Mouse (Mus musculus): Measurements from ENCODE around the gene Pygm. TPM values are rescaled to one million over a fixed set of nuclear protein-coding genes. Genes with fewer than 3 reads are reported as not detected.

Gene Pygm
- 2.1 and 2.9 TPM in 2 replicates for polyA plus RNA-seq (2012; rRNA removed)

DNA sequence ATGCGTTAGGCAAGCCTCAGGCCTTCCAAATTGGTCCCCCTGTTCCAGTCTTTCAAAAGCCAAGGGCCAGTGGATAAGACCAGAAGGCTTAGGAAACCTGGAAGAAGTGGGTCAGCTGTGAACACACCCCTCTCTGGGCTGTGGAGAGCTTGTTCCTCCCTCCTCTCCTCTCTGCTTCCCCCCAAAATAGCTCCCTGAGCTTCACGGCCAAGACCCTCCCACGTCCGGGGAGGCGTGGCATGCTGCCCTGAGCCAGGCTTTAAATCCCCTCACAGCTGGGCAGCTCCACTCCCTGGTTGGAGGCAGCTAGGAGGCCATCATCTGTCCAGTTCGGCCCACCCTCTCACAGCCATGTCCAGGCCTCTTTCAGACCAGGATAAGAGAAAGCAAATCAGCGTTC lies at the start of gene Pygm:
Gene Pygm, plus strand, starts transcription at position 272 of the 400 bp plus-strand sequence.
- TF ChIP-seq POLR2A (IDR thresholded peaks at IDR 0.05; ENCODE audit: borderline replicate concordance, extremely low read depth, insufficient read depth, insufficient read length, poor library complexity, severe bottlenecking) (no peak), CTCF (IDR thresholded peaks at IDR 0.05; ENCODE audit: borderline replicate concordance, extremely low read depth, insufficient read depth, insufficient read length) (no peak)
- peak; percentile 31 for DNase-seq (ENCODE audit: low read depth)

DNA sequence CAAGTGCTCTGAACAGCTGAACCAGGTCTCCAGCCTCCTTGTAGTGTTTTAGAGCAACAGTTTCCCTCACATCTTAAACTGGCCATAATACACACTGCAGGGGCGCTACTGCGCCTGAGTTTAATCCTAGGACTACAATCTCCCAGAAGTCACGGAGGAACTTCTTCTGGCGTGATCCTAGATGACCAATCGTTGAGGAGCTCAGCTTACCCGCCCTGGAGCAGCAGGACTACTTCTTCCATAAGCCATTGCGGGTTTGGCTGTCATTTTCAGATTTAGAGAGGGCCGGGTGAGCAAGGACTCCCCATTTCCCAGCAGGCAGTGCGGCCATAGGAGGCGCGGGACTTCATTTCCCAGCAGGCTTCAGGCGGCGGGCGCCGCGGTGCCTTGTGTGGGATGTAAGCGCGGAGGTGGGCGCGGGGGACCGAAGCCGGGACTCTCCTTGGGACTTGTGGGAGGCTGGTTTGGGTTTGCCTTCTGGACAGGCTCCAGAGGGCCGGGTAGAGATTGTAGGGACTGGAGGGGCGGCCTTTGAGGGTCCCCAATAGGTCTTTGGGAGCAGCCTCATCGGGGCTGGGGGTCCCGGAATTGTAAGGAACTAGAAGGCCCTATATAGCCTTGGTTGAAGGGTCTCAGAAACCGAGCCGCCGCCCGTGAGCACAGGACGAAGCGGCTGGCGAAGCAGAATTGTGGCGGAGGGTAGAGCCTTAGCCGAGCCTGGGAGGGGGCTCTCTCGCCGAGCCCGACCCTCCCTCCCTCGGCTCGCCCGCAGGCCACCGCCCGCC lies 49.3 kb upstream of the Pygm start, which contains the start of gene Men1:
Gene Men1, plus strand, starts transcription at position 307 of the 785 bp plus-strand sequence.
- peak; percentile 100 for DNase-seq (ENCODE audit: low read depth)
- TF ChIP-seq CTCF (IDR thresholded peaks at IDR 0.05; ENCODE audit: borderline replicate concordance, extremely low read depth, insufficient read depth, insufficient read length), result peak; percentile 37; the same call in 1 of the 2 replicates
- peak; percentile 68; the same call in 1 of the 2 replicates for TF ChIP-seq POLR2A (IDR thresholded peaks at IDR 0.05; ENCODE audit: borderline replicate concordance, extremely low read depth, insufficient read depth, insufficient read length, poor library complexity, severe bottlenecking)

- peak; percentile 13 for DNase-seq (ENCODE audit: low read depth)
- TF ChIP-seq CTCF (IDR thresholded peaks at IDR 0.05; ENCODE audit: borderline replicate concordance, extremely low read depth, insufficient read depth, insufficient read length), result no peak
- no peak for TF ChIP-seq POLR2A (IDR thresholded peaks at IDR 0.05; ENCODE audit: borderline replicate concordance, extremely low read depth, insufficient read depth, insufficient read length, poor library complexity, severe bottlenecking)
Measured at GRCm38 (mm10) chr19:6335458-6335827, 48.8 kb upstream of the Pygm start.

DNA sequence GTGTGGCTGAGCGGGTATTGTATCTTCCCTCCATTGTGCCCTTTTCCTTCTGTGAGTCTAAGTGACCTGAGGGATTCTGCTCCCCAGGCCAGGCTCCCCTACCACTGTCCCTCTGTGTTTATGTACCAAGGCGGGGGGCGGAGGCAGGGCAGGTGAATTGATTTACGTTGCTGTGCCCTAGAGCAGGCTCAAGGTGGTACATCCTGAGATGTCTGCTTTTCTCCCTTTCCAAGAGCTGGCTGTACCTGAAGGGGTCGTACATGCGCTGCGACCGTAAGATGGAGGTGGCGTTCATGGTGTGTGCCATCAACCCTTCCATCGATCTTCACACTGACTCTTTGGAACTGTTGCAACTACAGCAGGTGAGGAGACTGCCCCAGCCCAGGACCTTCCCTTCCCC lies 47.3 kb upstream of the Pygm start:
- DNase-seq (ENCODE audit: low read depth), result no peak
- no peak for TF ChIP-seq CTCF (IDR thresholded peaks at IDR 0.05; ENCODE audit: borderline replicate concordance, extremely low read depth, insufficient read depth, insufficient read length)
- no peak for TF ChIP-seq POLR2A (IDR thresholded peaks at IDR 0.05; ENCODE audit: borderline replicate concordance, extremely low read depth, insufficient read depth, insufficient read length, poor library complexity, severe bottlenecking)

GRCm38 (mm10) chr19:6338171-6338570 lies 46.0 kb upstream of the Pygm start:
- no peak for TF ChIP-seq POLR2A (IDR thresholded peaks at IDR 0.05; ENCODE audit: borderline replicate concordance, extremely low read depth, insufficient read depth, insufficient read length, poor library complexity, severe bottlenecking)
- no peak for TF ChIP-seq CTCF (IDR thresholded peaks at IDR 0.05; ENCODE audit: borderline replicate concordance, extremely low read depth, insufficient read depth, insufficient read length)
- no peak for DNase-seq (ENCODE audit: low read depth)

DNA sequence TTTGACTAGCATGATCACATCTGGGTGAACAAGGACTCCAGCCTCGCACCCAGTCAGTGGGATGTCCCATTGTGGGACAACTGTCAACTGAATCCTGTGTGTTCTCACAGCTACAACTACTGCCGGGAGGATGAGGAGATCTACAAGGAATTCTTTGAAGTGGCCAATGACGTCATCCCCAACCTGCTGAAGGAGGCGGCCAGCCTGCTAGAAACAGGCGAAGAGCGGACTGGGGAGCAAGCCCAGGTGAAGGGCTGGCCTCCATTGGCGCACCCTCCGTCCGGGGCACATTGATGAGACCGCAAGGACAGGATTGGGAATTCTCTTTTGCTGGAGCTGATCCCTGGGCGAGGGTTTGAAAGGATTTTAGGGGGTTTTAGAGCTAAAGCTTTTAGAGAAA lies 45.5 kb upstream of the Pygm start:
- no peak for DNase-seq (ENCODE audit: low read depth)
- TF ChIP-seq POLR2A (IDR thresholded peaks at IDR 0.05; ENCODE audit: borderline replicate concordance, extremely low read depth, insufficient read depth, insufficient read length, poor library complexity, severe bottlenecking) (no peak), CTCF (IDR thresholded peaks at IDR 0.05; ENCODE audit: borderline replicate concordance, extremely low read depth, insufficient read depth, insufficient read length) (no peak)

DNA sequence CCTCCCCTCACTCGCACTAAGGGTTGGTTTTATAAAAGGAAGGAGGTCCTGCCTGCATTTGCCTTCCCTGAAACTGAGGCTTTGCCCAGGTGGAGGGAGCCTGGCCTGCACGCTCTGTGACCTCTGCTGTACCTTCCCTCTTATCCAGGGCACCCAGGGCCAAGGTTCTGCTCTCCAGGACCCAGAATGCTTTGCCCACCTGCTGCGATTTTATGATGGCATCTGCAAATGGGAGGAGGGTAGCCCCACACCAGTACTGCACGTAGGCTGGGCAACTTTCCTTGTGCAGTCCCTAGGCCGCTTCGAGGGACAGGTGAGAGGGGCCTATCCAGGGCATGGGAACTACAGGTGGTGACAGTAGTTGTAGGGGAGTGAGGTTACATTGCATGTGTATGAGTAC lies 45.0 kb upstream of the Pygm start:
- DNase-seq (ENCODE audit: low read depth), result no peak
- TF ChIP-seq CTCF (IDR thresholded peaks at IDR 0.05; ENCODE audit: borderline replicate concordance, extremely low read depth, insufficient read depth, insufficient read length) (no peak), POLR2A (IDR thresholded peaks at IDR 0.05; ENCODE audit: borderline replicate concordance, extremely low read depth, insufficient read depth, insufficient read length, poor library complexity, severe bottlenecking) (no peak)

DNA sequence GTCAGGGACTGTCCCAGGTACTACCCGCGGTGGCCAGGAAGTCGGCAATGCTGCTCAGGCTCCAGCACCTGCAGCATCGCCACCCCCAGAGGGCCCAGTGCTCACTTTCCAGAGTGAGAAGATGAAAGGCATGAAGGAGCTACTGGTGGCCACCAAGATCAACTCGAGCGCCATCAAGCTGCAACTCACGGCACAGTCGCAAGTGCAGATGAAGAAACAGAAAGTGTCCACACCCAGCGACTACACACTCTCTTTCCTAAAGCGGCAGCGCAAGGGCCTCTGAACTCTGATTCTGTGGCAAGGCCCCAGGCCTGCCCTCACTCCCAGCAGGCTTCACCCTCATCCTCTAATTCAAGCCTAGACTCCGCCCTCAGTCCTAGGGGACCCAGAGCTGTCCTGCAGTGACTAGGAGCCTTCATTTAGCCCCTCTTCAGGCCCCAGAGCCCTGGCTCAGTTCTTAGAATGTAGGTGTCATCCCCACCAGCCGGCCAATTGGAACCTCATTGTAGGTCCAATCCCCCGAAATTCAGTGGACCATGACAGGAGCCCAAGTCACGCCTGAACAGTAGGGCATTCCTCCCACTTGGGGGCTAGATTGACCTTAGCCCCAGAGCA lies 44.2 kb upstream of the Pygm start:
- DNase-seq (ENCODE audit: low read depth), result no peak
- no peak for TF ChIP-seq POLR2A (IDR thresholded peaks at IDR 0.05; ENCODE audit: borderline replicate concordance, extremely low read depth, insufficient read depth, insufficient read length, poor library complexity, severe bottlenecking)
- no peak for TF ChIP-seq CTCF (IDR thresholded peaks at IDR 0.05; ENCODE audit: borderline replicate concordance, extremely low read depth, insufficient read depth, insufficient read length)

GRCm38 (mm10) chr19:6340524-6341452 lies 43.4 kb upstream of the Pygm start, which contains the start of gene Map4k2:
Map4k2 (plus strand) TSS chr19:6341135.
- peak; percentile 66 for DNase-seq (ENCODE audit: low read depth)

DNA sequence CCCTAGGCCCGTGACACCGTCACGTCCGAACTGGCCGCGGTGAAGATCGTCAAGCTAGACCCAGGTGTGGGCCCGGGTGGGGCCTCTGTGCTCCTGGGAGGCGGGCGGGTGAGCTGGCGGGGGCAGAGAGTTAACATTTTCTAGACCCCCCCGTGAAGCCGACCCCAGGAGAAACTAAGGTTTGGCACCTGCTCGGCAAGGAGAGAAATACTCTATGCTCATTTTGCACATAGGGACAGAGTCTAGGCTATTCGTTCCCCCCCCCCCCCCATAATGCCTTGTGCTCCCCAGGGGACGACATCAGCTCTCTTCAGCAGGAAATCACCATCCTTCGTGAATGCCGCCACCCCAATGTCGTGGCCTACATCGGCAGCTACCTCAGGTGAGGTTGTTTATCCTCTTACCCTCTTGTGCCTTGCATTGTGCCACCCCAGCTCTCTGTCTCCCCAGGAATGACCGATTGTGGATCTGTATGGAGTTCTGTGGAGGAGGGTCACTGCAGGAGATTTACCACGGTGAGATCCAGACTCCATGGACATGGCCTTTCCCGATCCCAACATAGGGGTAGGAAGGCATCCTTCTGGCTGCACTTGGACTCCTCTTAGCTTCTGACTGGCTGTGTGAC lies 42.6 kb upstream of the Pygm start:
- TF ChIP-seq CTCF (IDR thresholded peaks at IDR 0.05; ENCODE audit: borderline replicate concordance, extremely low read depth, insufficient read depth, insufficient read length), result no peak
- TF ChIP-seq POLR2A (IDR thresholded peaks at IDR 0.05; ENCODE audit: borderline replicate concordance, extremely low read depth, insufficient read depth, insufficient read length, poor library complexity, severe bottlenecking), result no peak
- no peak for DNase-seq (ENCODE audit: low read depth)

More at GRCm38 (mm10) chr19:6340524-6341452, 43.4 kb upstream of the Pygm start, which contains the start of gene Map4k2:
- TF ChIP-seq POLR2A (IDR thresholded peaks at IDR 0.05; ENCODE audit: borderline replicate concordance, extremely low read depth, insufficient read depth, insufficient read length, poor library complexity, severe bottlenecking), result 0 out of 2 replicates have a peak, but pooled peaks have one; percentile 9
- TF ChIP-seq CTCF (IDR thresholded peaks at IDR 0.05; ENCODE audit: borderline replicate concordance, extremely low read depth, insufficient read depth, insufficient read length), result peak; percentile 18; the same call in 1 of the 2 replicates

All from brain, embryonic 14.5 days (tissue).